Comparison of ENCODE assay signal across 18 mouse cellular contexts in genomic region chr6:90885626-90886025, GRCm38 (mm10).
DNase-seq lines count a peak whose midpoint lies in the region; ATAC-seq and TF ChIP-seq lines count a peak whose summit lies in the region.
"Had no signal": no experiment of that assay in that cellular context is flagged by ENCODE, and none has a peak within 500 bp of the region (broad histone marks: within the 10 kb centered on the region; RNA-seq: fewer than 3 reads in every experiment).

No protein-coding gene starts in this region.

- no peaks in the 10 kb centered on the region for H3K9me3 ChIP-seq in midbrain, embryonic 11.5 days (ENCODE audit: control insufficient read depth, low read length)
- no peaks in the 10 kb centered on the region for H3K9me3 ChIP-seq in midbrain, embryonic 10.5 days (replicated peaks)
- H3K9me3 ChIP-seq: G1E had no signal

- no peak for ATAC-seq in midbrain, embryonic 11.5 days (ENCODE audit: low FRiP score)
- ATAC-seq: activated CD4-positive, CD25-positive, alpha-beta regulatory T cell, adult 4 months; CD4-positive, CD25-positive, alpha-beta regulatory T cell, adult 4 months; Patski had no signal

- no peak for TF ChIP-seq POLR2A in heart, adult 2 months (IDR thresholded peaks at IDR 0.05; ENCODE audit: insufficient read depth, low read depth, low read length)

- no peaks in the 10 kb centered on the region for H3K36me3 ChIP-seq in heart, adult 2 months (ENCODE audit: control insufficient read depth, insufficient read depth, low read length)
- H3K36me3 ChIP-seq in midbrain, embryonic 11.5 days (ENCODE audit: control insufficient read depth, insufficient read depth, low read length), result no peaks in the 10 kb centered on the region
- H3K36me3 ChIP-seq in midbrain, embryonic 10.5 days, result no peaks in the 10 kb centered on the region
- H3K36me3 ChIP-seq: G1E had no signal

- no peak overlapping the region for H3K4me2 ChIP-seq in midbrain, embryonic 11.5 days

- H3K4me3 ChIP-seq in heart, adult 2 months, result no peak overlapping the region
- no peak overlapping the region for H3K4me3 ChIP-seq in midbrain, embryonic 11.5 days (ENCODE audit: low read depth, low read length)
- no peak overlapping the region for H3K4me3 ChIP-seq in midbrain, embryonic 10.5 days

- 100% methylated on average over 1 of the region's 1 CpGs for WGBS in heart, adult 2 months
- 90% methylated on average over 1 of the region's 1 CpGs for WGBS in midbrain, embryonic 11.5 days
- WGBS in midbrain, embryonic 10.5 days, result 87% methylated on average over 1 of the region's 1 CpGs

- no peaks in the 10 kb centered on the region for H3K27me3 ChIP-seq in heart, adult 2 months (ENCODE audit: control insufficient read depth, insufficient read depth, low read length)
- H3K27me3 ChIP-seq in midbrain, embryonic 11.5 days (ENCODE audit: control insufficient read depth, insufficient read depth, low read length), result no peaks in the 10 kb centered on the region
- no peaks in the 10 kb centered on the region for H3K27me3 ChIP-seq in midbrain, embryonic 10.5 days (ENCODE audit: low read depth, poor library complexity, severe bottlenecking)
- H3K27me3 ChIP-seq: Patski had no signal

- no peaks in the 10 kb centered on the region for H3K79me2 ChIP-seq in heart, adult 2 months (replicated peaks; ENCODE audit: control insufficient read depth, insufficient read depth, low read length)

- H3K4me1 ChIP-seq in heart, adult 2 months (ENCODE audit: control insufficient read depth, insufficient read depth, low read length), result peaks cover 2% of the 10 kb centered on the region; the same call in 1 of the 2 replicates
- no peaks in the 10 kb centered on the region; the same call in 1 of the 2 replicates for H3K4me1 ChIP-seq in midbrain, embryonic 11.5 days (ENCODE audit: control insufficient read depth, insufficient read depth, low read length)
- 0 out of 2 replicates have a peak, but pooled peaks cover 5% of the 10 kb centered on the region for H3K4me1 ChIP-seq in midbrain, embryonic 10.5 days

- TF ChIP-seq EP300 in heart, adult 2 months (IDR thresholded peaks at IDR 0.05; ENCODE audit: insufficient read depth, low read depth, low read length), result no peak

- intact Hi-C loops in heart, adult 2 months (cut with DNase I), result no loop called here

- no peak overlapping the region for H3K27ac ChIP-seq in heart, adult 2 months
- no peak overlapping the region for H3K27ac ChIP-seq in midbrain, embryonic 11.5 days (ENCODE audit: low read depth, low read length)
- no peak overlapping the region for H3K27ac ChIP-seq in midbrain, embryonic 10.5 days (replicated peaks)

- no peak overlapping the region for H3K9ac ChIP-seq in heart, adult 2 months (ENCODE audit: low read depth, low read length)
- no peak overlapping the region for H3K9ac ChIP-seq in midbrain, embryonic 11.5 days (ENCODE audit: low read length)

- DNase-seq in heart, adult 11 months, result peak; percentile 63
- DNase-seq in heart, adult 2 months, result no peak
- peak; percentile 57 for DNase-seq in midbrain, embryonic 11.5 days (ENCODE audit: low spot score, missing footprints)
- no peak for DNase-seq in midbrain, embryonic 10.5 days (ENCODE audit: low spot score)
- DNase-seq: adrenal gland, adult 2 months; adrenal gland, adult 8-10 months; adrenal gland, postnatal 10 days; adrenal gland, postnatal 14 days; adrenal gland, postnatal 25 days; adrenal gland, postnatal 36 days; B cell, adult 2 months; cerebellum, adult 11 months; cerebellum, adult 11-12 months; cerebellum, adult 18-20 months had no signal

- TF ChIP-seq CTCF in heart, adult 2 months (IDR thresholded peaks at IDR 0.05), result no peak

Comparison
In these comparisons a context has a peak if more than half of its experiments do, and no peak if none do; other contexts are left out.
1. DNase-seq: peak in heart, adult 11 months (single experiment) and midbrain, embryonic 11.5 days (single experiment); none in heart, adult 2 months (0 of 2) and midbrain, embryonic 10.5 days (single experiment).